Mouse (Mus musculus): ENCODE results near the gene Gsdma. TPM values are rescaled to one million over a fixed set of nuclear protein-coding genes. Genes with fewer than 3 reads are reported as not detected.
A peak's percentile ranks its signal among the peaks of the same experiment; 100 is the strongest.

Gene Gsdma
- total and polyA plus RNA-seq, 3 experiments: 0.62 to 1.2 TPM; not detected in 1

DNA sequence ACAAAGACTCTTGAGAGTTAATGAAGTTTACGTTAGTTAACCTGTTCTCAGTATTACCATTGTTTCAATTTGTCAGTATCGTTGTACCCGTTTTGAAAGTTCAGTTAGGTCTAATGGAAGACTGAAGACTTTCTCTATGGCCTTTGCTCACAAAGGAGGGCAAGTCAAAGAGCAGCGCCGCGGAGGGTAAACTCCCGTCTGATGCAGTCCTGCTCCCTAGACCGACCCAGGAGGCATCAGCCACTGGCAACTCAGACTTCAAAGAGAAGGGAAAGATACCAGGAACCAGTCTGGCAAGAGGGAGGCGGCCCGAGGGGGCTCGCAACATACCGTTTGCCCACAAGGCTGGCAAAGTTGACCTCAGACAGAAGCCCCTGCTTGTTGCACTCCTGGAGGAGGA lies 49.6 kb downstream of the Gsdma start:
- Histone ChIP-seq H3K27ac (ENCODE audit: control insufficient read depth, low read depth, low read length) (no peak overlapping the region), H3K9me3 (replicated peaks; ENCODE audit: insufficient read depth, low read length) (no peaks in the 10 kb centered on the region), H3K27me3 (ENCODE audit: control insufficient read depth in 1 of 2, insufficient read depth in 2 of 2, low read length in 2 of 2) (no peaks in the 10 kb centered on the region), H3K36me3 (ENCODE audit: control insufficient read depth in 1 of 2, insufficient read depth in 2 of 2, low read length in 2 of 2) (peaks cover 2 to 6% of the 10 kb centered on the region in 2 experiments), H3K9ac (ENCODE audit: control insufficient read depth, low read depth, low read length, poor library complexity, severe bottlenecking) (no peak overlapping the region), H3K4me1 (ENCODE audit: control insufficient read depth in 1 of 2, insufficient read depth in 2 of 2, low read length in 2 of 2) (peaks cover 0 to 7% of the 10 kb centered on the region in 2 experiments; a peak in 2 of 4 replicates), H3K4me3 (ENCODE audit: control insufficient read depth in 1 of 2, insufficient read depth in 1 of 2, low read depth in 2 of 2, low read length in 2 of 2) (no peak overlapping the region), H3K79me2 (ENCODE audit: control insufficient read depth, insufficient read depth, low read length, poor library complexity) (no peaks in the 10 kb centered on the region)
- TF ChIP-seq KAT2A (conservative IDR thresholded peaks at IDR 0.05; ENCODE audit: low read depth, low read length): no peak
- DNase-seq (ENCODE audit: low read depth, low spot score): no peak

GRCm38 (mm10) chr11:98715946-98716345 lies 51.8 kb downstream of the Gsdma start:
- no peak for DNase-seq (ENCODE audit: low read depth, low spot score)
- H3K79me2 ChIP-seq (ENCODE audit: control insufficient read depth, insufficient read depth, low read length, poor library complexity): no peaks in the 10 kb centered on the region
- no peaks in the 10 kb centered on the region for H3K9me3 ChIP-seq (replicated peaks; ENCODE audit: insufficient read depth, low read length)
- no peak overlapping the region for H3K4me3 ChIP-seq (ENCODE audit: control insufficient read depth in 1 of 2, insufficient read depth in 1 of 2, low read depth in 2 of 2, low read length in 2 of 2)
- 0 out of 4 replicates have a peak, but pooled peaks cover 0 to 2% of the 10 kb centered on the region in 2 experiments for H3K4me1 ChIP-seq (ENCODE audit: control insufficient read depth in 1 of 2, insufficient read depth in 2 of 2, low read length in 2 of 2)
- TF ChIP-seq MYC (IDR thresholded peaks at IDR 0.05; ENCODE audit: low read depth, low read length) (no peak), NELFE (IDR thresholded peaks at IDR 0.05; ENCODE audit: low read depth, low read length) (no peak), RCOR1 (IDR thresholded peaks at IDR 0.05; ENCODE audit: low read depth, low read length) (no peak), MAZ (IDR thresholded peaks at IDR 0.05; ENCODE audit: low read depth, low read length) (no peak), RAD21 (IDR thresholded peaks at IDR 0.05; ENCODE audit: low read depth, low read length) (no peak), ZNF384 (IDR thresholded peaks at IDR 0.05; ENCODE audit: low read depth, low read length) (no peak), KAT2A (conservative IDR thresholded peaks at IDR 0.05; ENCODE audit: low read depth, low read length) (no peak), SMC3 (IDR thresholded peaks at IDR 0.05; ENCODE audit: low read depth, low read length) (no peak), TCF12 (IDR thresholded peaks at IDR 0.05; ENCODE audit: low read depth, low read length) (no peak), ZC3H11A (IDR thresholded peaks at IDR 0.05; ENCODE audit: low read depth, low read length) (no peak), MEF2A (IDR thresholded peaks at IDR 0.05; ENCODE audit: extremely low read depth, insufficient replicate concordance, low read depth, low read length, poor library complexity, severe bottlenecking) (no peak), ETS1 (IDR thresholded peaks at IDR 0.05; ENCODE audit: low read depth, low read length) (no peak), MXI1 (IDR thresholded peaks at IDR 0.05; ENCODE audit: low read depth, low read length) (no peak)
- peaks cover 2% of the 10 kb centered on the region in 2 experiments; a peak in 3 of 4 replicates for H3K36me3 ChIP-seq (ENCODE audit: control insufficient read depth in 1 of 2, insufficient read depth in 2 of 2, low read length in 2 of 2)
- H3K27me3 ChIP-seq (ENCODE audit: control insufficient read depth in 1 of 2, insufficient read depth in 2 of 2, low read length in 2 of 2): no peaks in the 10 kb centered on the region
- H3K27ac ChIP-seq (ENCODE audit: control insufficient read depth, low read depth, low read length): no peak overlapping the region
- no peak overlapping the region for H3K9ac ChIP-seq (ENCODE audit: control insufficient read depth, low read depth, low read length, poor library complexity, severe bottlenecking)

DNA sequence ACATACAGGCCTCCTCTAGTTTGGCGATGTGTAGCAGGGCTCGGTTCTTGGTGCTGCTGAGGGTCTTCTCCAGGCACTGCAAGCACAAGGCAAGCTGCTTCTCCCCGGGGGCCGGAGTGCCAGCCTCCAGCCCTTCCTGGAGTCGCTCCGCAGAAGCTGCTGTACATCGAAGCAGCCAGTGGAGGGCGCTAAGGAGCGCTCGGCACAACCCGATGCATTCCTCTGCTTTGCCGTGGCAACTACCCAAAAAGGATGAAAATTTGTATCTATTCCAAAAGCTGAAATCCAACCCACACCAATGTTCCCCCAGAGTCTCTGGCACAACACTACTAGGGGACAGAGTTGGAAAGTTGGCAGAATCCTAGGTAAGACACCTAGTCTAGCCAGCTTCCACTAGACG lies 53.8 kb downstream of the Gsdma start:
- peak; percentile 69 for DNase-seq (ENCODE audit: low read depth, low spot score)
- Histone ChIP-seq H3K27ac (ENCODE audit: control insufficient read depth, low read depth, low read length) (no peak overlapping the region), H3K9me3 (replicated peaks; ENCODE audit: insufficient read depth, low read length) (no peaks in the 10 kb centered on the region), H3K79me2 (ENCODE audit: control insufficient read depth, insufficient read depth, low read length, poor library complexity) (no peaks in the 10 kb centered on the region), H3K9ac (ENCODE audit: control insufficient read depth, low read depth, low read length, poor library complexity, severe bottlenecking) (no peak overlapping the region), H3K27me3 (ENCODE audit: control insufficient read depth in 1 of 2, insufficient read depth in 2 of 2, low read length in 2 of 2) (no peaks in the 10 kb centered on the region), H3K4me1 (ENCODE audit: control insufficient read depth in 1 of 2, insufficient read depth in 2 of 2, low read length in 2 of 2) (no peaks in the 10 kb centered on the region), H3K4me3 (ENCODE audit: control insufficient read depth in 1 of 2, insufficient read depth in 1 of 2, low read depth in 2 of 2, low read length in 2 of 2) (no peak overlapping the region), H3K36me3 (ENCODE audit: control insufficient read depth in 1 of 2, insufficient read depth in 2 of 2, low read length in 2 of 2) (peaks cover 0 to 2% of the 10 kb centered on the region in 2 experiments; a peak in 2 of 4 replicates)
- TF ChIP-seq E2F4 (IDR thresholded peaks at IDR 0.05; ENCODE audit: borderline replicate concordance, low read depth, low read length) (no peak), USF1 (IDR thresholded peaks at IDR 0.05; ENCODE audit: low read depth, low read length) (no peak), RAD21 (IDR thresholded peaks at IDR 0.05; ENCODE audit: low read depth, low read length) (peak; percentile 52), SMC3 (IDR thresholded peaks at IDR 0.05; ENCODE audit: low read depth, low read length) (peak; percentile 79), TCF12 (IDR thresholded peaks at IDR 0.05; ENCODE audit: low read depth, low read length) (no peak), MAX (IDR thresholded peaks at IDR 0.05; ENCODE audit: low read length) (no peak), CTCF (IDR thresholded peaks at IDR 0.05 in 2 of 3, conservative IDR thresholded peaks at IDR 0.05 in 1 of 3; ENCODE audit: control insufficient read depth in 1 of 3, insufficient read depth in 1 of 3, low read depth in 2 of 3, low read length in 3 of 3, poor library complexity in 1 of 3, severe bottlenecking in 1 of 3) (peak; percentile 83 to 95 (median 87)), SIN3A (IDR thresholded peaks at IDR 0.05; ENCODE audit: low read length) (no peak), BHLHE40 (IDR thresholded peaks at IDR 0.05; ENCODE audit: borderline replicate concordance, low read depth, low read length) (no peak), ZKSCAN1 (IDR thresholded peaks at IDR 0.05; ENCODE audit: low read depth, low read length) (no peak), GATA1 (IDR thresholded peaks at IDR 0.05; ENCODE audit: low read depth, low read length) (no peak), POLR2AphosphoS2 (IDR thresholded peaks at IDR 0.05; ENCODE audit: low read length) (no peak), NELFE (IDR thresholded peaks at IDR 0.05; ENCODE audit: low read depth, low read length) (no peak), TBP (IDR thresholded peaks at IDR 0.05; ENCODE audit: low read depth, low read length) (no peak), MYC (IDR thresholded peaks at IDR 0.05; ENCODE audit: low read depth, low read length) (no peak), ZC3H11A (IDR thresholded peaks at IDR 0.05; ENCODE audit: low read depth, low read length) (peak; percentile 52), ZMIZ1 (IDR thresholded peaks at IDR 0.05; ENCODE audit: low read depth, low read length) (no peak)

Measured in MEL (cell line).